Mouse (Mus musculus): ENCODE measurements around the gene Slc4a5.

Slc4a5 gene

DNA sequence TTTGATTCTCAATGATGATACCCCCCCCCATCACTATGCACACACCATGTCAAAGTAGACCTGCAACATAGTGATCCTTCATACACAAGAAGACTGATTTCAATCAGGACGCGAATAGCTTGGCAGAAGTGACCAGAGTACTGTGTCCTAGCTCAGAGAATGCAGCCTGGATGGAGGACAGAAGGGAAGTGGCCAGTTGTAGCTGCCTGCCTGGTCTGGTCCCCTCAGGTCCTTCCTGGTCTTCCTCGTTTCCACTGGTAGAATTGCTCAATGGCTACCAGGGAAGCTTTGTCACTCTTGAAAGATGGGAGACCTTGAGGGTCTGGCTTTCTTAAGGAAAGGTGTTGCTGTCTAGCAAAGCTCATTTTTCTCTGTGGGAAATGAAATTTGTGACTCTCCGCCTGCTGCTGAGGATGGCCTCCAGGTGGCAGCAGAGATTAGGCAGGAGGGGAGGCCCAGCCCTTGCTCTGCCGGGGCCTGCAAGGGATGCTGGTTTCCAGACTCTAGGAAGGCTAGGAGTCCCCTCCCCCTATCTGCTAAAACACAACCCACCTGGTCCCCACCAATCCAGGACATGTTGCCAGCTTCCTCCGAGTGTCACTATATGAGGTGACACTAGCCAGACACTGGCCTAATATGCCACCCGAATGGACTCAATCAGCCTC, 4.5 kb upstream of the Slc4a5 start:
- in situ Hi-C loops (cut with MboI; ENCODE audit: low sequenced_read_pairs), result no loop called here

DNA sequence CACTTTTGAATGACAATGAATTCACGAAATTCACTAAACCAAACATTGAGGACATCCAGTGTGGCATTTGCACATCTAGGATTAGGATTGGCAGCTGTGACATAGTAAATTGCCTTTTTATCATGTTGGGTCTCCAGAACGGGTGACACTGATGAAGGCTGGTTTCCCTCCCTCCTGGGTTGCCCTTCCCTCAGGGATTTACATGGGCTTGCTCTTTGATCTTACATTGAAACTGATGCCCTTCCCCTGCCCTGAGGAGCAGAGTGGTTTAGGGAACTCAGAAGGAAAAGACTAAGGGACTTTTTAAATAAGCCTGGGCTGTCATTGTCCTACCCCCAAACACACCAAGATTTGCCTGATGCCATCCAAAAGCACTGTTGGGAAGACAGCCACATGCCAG, 11.9 kb downstream of the Slc4a5 start:
- in situ Hi-C loops (cut with MboI; ENCODE audit: low sequenced_read_pairs), result no loop called here

DNA sequence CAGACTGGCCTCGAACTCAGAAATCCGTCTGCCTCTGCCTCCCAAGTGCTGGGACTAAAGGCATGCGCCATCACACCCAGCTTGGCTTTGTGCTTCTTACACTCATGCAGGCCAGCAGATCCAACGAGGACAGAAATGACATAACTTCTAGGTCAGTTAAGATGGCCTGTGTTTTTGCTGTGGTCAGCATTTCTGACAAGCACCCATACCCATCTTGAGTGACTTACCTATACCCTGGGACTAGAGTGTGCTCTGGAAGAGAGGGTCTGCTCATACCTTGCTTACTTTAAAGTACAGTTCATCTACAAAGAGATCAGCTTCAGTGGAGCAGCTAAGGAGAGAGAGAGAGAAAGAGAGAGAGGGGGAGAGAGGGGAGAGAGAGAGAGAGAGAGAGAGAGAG, 13.7 kb downstream of the Slc4a5 start:
- in situ Hi-C loops (cut with MboI; ENCODE audit: low sequenced_read_pairs), result no loop called here

DNA sequence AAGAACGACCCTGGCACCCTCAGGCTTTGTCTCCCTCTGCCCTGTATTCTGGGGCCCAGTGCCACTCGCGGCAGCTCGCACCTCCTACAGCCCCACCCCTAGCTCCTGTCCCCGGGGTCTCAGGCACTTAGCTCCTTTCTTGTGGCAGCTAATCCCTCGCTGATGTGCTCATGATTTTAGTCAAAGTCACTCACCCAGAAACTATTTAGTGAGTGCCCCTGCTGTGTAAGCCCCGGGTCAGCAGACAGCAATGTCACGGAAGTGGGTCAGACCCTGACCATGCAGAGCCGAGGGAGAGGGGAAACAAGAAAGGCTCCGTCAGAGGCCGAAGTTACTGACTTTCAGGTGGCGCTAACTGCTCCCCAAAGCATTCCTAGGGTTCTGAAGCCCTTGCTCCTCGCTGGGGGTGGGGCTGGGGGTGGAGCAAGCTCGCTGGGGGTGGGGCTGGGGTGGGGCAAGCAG, 14.7 kb downstream of the Slc4a5 start:
- in situ Hi-C loops (cut with MboI; ENCODE audit: low sequenced_read_pairs), result no loop called here

DNA sequence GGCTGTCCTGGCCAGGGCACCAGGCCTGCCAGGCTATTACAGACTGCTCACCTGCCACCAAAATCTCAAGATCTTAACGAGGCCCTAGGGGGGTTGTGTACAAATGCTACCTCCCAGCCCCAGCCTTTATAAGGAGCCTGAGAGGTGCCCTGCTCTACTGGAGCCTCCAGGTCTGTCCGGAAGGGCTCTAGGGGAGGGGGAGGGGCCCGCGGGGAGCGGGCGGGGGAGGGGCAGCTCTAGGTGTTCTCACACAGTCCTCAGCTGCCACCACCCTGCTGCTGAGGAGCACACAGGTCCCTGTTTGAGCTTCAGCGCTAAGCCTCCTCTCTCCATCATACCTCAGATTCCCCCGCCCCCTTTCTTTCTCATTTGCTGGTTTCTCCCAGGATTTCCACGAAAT, 17.5 kb downstream of the Slc4a5 start:
- in situ Hi-C loops (cut with MboI; ENCODE audit: low sequenced_read_pairs), result no loop called here

DNA sequence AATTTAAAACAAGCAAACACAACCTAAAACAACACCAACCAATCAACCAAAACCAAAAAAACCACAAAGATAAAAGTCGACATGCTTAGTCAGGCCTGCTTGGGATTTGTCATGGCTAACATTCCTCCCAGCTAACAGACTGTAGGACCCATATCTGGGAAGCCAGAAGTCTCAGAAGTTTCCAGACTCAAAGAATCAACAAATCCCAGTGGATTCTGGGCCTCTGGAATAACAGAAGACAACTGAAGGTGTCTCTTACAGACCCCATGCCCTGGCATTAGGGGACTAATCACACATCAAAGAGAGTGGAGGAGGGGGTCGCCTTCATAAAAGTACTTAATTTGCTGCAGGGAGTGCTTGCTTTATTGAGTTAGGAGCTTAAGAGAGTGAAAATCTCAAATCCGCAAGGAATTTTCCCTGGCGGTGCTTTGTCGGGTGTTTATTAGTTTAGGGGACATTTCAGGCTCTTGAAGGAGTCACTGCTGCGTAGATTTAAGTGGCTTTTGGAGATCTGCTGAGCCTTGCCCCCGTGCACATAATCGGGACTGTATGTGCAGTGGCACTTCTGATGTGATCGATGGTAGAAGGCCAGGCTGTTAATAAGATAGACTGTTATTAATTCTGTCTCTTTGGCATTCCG, 24.9 kb downstream of the Slc4a5 start:
- in situ Hi-C loops (cut with MboI; ENCODE audit: low sequenced_read_pairs), result no loop called here

DNA sequence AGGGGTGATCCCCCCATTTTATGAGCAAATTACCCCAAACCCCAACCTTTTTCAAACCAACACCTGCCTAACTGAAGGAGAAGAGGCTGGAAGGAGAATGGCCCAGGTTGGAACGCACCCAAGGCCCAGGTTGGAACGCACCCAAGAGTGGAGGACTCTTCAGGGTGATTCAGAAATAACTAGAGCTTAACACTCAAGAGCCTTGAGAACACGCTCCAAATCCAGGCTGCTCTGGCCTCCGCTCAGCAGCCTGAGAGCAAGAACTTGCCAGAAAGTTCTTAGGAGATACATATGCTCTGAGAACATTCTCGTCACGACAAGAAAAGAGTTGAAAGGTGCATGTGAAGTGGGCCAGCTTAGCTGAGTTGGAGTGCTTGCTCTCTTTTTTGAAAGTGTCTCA, 25.5 kb downstream of the Slc4a5 start:
- in situ Hi-C loops (cut with MboI; ENCODE audit: low sequenced_read_pairs), result no loop called here

DNA sequence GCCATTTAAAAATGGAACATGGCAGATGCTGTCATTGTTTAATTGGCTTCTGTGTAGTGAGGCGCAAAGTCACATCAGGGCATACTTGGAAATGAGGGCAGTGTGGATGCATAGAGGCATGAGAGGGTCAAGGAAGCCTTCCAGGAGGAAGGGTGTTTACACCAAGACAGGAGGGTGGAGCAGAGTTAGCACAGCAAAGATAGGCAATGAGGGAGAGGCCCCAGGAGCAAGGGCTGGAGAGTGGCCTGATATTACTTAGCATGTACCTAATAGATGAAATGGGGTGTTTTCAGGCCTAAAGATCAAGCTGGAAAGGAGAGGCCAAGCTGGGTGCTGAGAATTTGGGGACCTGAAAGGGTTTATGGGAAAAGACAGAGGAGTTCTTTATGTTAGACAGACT, 26.4 kb downstream of the Slc4a5 start:
- in situ Hi-C loops (cut with MboI; ENCODE audit: low sequenced_read_pairs), result no loop called here

DNA sequence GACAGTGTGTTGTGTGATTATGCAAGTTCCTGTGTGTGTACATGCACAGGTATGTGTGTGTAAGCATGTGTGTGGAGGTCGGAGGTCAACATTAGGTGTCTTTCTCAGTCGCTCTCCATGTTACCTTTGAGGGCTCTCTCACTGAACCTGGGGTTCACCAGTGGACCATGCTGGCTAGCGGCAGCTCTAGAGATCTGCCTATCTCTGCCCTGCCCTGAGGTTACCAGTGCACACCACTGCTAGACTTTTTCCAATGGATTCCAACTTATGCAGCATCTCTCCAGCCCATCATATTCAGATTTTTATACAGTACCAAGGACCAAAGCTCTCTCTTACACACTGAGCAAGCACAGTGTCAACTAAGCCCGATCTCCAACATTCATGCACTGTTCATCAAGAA, 27.1 kb downstream of the Slc4a5 start:
- in situ Hi-C loops (cut with MboI; ENCODE audit: low sequenced_read_pairs), result no loop called here

DNA sequence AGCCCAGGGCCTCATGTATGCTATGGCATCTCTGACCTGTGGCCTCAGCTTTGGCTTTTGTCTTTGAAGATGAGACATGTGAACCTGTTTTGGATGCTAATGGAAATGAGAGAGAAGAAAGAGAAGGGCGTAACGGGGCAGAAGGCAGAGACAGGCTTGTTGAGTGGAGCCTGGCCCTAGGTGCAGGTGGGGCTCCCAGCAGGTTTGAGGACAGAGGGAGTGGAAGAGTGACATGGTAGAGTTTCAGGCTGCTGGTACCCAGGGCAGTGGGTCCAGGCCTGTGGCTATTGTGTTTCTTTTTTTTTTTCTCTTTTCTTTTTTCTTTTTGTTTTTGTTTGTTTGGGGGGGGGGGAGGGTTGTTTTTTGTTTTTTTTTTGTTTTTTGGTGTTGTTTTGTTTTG, 27.5 kb downstream of the Slc4a5 start:
- in situ Hi-C loops (cut with MboI; ENCODE audit: low sequenced_read_pairs), result no loop called here

DNA sequence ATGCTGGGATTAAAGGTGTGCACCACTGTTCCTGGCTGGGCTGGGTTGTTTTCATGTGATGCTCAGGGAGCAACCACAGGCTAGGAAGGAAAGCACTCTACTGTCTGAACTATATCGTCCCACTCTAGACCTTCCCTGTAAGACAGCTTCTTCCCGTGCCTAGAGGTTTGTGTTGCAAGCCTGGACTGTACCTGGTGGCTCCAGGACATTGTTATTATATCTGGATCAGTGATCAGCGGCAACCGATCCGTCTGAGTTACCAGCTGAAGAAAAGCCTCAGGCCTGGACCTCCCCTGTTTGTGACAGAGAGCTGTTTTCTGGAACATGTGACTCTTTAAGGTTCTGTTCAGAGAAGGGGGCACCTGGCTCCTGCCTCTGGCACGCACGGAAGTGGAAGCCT, 34.6 kb downstream of the Slc4a5 start:
- in situ Hi-C loops (cut with MboI; ENCODE audit: low sequenced_read_pairs), result no loop called here

DNA sequence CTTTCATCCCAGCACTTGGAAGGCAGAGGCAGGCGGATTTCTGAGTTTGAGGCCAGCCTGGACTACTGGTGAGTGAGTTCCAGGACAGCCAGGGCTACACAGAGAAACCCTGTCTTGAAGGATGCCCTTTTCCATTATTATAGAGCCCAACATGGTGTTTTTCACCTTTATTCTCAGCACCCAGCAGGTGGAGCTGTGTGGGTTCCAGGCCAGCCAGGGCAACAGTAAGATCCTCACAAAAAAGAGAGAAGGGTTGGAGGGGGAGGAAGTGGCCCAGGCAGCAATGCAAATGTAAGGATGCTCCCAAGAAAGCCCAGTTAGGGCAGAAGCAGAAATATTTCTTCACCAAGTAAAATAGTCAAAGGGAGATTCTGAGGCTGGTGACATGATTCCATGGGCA, 44.9 kb downstream of the Slc4a5 start:
- in situ Hi-C loops (cut with MboI; ENCODE audit: low sequenced_read_pairs), result no loop called here

DNA sequence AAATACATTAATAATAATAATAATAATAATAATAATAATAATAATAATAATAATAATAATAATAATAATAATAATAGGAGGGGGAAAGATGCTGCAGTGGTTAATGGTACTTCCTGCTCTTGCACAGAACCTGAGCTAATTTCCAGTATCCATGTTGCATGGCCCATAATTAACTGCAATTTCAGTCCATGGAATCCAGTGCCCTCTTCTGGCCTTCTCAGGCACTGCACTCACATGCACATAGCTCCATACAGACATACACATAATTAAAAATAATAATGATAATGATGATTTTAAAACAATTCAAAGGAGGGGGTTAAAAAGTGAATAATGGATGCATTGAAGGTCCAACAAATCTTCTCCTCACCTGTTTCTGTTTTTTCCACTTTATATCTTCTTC, 45.6 kb downstream of the Slc4a5 start:
- in situ Hi-C loops (cut with MboI; ENCODE audit: low sequenced_read_pairs), result no loop called here

DNA sequence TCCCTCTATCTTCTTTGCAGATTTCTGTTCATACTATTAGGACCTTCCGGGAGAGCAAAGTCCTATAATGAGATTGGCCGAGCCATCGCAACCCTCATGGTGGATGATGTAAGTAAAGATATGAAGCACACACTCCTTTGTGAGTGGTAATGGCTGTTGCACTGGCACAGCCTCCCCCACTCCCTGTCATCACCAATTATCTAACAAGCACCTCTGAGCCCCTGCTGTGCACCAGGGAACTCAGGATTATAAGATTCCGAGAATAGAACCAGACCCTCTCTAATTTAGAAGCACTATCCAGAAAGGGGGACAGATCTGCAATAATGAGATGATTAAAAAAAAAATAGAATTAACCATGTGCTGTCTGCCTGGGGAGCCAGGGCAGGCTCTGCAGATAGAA, 46.0 kb downstream of the Slc4a5 start:
- in situ Hi-C loops (cut with MboI; ENCODE audit: low sequenced_read_pairs), result no loop called here

DNA sequence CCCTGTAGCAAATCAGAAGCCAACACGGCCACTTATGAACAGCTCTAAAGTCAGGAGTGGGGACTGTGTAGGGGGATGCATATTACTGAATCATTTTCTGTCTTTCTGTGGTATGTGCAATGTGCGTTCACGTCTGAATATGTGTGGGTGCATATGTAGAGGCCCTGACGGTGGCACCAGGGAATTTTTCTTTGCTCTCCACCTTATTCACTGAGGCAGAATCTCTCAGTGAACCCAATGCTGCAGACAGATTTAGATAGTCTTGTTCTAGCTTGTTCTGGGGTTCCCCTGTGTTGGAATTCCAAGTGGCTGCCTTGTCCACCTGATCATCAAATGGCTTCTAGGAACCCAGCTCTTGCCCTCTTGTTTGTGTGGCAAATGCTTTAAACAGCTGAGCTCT, 48.0 kb downstream of the Slc4a5 start:
- in situ Hi-C loops (cut with MboI; ENCODE audit: low sequenced_read_pairs), result no loop called here

DNA sequence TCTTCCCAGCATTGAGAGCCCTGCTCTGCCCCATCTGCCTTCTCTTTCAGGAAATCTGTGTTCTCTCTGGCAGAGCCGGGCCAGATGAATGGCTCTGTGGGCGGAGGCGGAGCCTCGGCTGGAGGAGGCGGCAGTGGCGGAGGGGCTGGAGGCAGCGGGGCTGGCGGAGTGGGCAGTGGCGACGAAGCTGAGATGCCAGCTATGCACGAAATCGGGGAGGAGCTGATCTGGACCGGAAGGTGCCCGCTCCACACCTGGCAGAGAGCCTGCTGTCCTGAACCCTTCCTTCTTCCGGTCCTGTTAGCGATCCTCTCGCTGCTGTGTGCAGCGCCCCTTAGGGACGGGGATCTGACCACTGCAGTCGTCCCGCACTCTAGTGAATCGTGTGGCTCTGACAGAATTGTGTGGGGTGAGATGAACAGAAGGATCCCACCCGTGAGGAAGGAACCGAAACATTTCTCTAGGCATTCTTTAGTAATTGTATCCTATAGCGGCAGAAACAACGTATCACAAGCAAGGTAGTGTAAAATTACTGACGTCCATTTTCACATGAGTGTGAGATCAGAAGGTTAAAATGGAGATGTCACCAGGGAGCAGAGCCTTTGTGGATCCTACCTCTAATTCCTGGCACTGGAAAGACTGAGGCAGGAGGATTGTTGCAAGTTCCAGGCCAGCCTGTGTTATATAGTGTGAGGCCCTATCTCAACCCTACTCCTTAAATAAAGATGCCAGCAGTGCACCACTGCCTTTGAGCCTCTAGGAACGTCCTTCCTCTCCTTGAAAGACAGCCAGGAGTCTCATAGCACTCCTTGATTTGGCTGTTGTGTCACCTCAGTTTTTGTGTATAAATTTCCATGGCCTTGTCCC, 48.7 kb downstream of the Slc4a5 start:
- in situ Hi-C loops (cut with MboI; ENCODE audit: low sequenced_read_pairs), result no loop called here

DNA sequence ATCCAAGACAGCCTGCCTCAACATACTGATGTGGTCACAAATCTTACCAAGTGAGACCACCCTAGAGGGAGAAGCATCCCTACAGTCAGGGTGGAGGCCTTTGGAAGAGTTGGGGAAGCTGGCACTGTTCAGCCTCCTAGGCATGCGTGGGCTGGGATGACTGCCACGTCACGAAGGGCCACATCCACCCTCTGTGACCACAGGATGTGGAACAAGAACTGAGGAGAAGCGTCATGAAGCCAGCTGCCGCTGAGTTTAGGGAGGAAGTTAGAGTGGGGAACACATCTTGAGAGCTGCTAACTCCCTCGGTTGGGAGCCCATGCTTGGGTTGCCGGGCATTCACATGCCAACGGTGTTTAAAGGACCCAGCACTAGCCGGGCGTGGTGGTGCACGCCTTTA, 54.1 kb downstream of the Slc4a5 start:
- in situ Hi-C loops (cut with MboI; ENCODE audit: low sequenced_read_pairs), result no loop called here

DNA sequence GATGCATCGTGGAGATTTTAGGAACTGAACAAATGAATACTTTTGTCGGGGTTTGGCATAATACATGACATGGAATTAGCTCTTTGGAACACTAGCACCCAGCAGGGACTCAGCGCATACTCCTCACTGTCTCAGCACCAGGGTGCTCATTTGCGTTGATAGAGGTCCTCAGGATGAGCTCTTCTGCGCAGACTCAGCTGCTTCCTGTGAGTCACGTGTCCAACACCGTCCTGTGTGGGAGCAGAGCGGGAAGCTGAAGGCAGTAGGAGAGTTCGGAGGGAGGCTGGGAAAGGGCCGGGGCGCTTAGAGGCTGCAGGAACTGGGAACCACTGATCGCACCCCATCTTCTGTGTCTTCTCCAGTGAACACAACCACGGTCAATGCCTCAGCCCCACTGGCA, 57.5 kb downstream of the Slc4a5 start:
- in situ Hi-C loops (cut with MboI; ENCODE audit: low sequenced_read_pairs), result loop anchor here (25.0 kb wide), 1 partner anchor 290 kb away; no protein-coding TSS in a partner anchor

DNA sequence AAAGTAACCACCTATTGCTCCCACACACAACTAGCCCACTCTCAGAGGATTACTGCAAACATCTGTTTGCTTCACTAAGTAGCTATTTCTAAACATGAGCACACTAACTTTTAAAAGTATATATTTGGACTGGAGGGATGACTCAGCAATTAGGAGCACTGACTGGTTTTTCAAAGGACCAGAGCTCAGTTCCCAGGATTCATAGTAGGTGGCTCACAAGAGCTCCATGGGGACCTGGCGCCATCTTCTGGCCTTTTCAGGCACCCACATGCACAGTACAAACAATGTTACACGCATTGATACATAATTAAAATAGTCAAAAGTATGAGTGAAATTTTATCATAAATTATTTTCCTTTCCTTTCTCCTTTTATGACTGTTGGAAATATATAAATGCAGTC, 59.3 kb downstream of the Slc4a5 start:
- in situ Hi-C loops (cut with MboI; ENCODE audit: low sequenced_read_pairs), result loop anchor here (25.0 kb wide), 1 partner anchor 292 kb away; no protein-coding TSS in a partner anchor

DNA sequence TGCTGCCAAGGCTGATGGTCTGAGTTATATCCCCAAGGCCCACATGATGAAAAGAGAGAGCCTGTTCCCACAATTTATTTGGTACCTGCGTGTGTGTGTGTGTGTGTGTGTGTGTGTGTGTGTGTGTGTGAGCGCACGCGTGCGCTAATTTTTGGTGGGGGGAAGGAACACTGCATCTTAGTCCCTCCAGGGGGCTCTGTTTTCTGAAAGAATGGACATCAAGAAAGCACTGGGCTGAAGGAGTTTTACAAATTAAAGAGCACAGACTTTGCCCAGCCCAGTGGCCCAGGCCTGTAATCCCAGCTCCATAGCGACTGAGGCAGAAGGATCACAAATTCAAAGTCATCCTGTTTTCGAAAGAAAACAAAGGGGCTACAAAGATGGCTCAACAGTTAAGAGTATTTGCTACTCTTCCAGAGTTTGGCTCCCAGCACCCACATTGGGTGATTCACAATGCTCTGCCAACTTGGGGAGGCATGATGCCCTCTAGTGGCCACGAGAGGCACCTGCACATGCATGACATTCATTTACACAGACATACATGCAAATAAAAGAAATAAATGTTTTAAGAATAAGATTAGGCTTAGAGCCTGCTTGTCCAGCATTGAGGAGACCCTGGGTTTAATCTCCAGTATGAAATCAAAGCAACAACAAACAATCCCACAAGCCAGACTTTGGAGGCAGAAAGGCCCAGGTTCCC, 60.8 kb downstream of the Slc4a5 start:
- in situ Hi-C loops (cut with MboI; ENCODE audit: low sequenced_read_pairs), result loop anchor here (25.0 kb wide), 1 partner anchor 293 kb away; no protein-coding TSS in a partner anchor

Measured in CH12F3 (cell line).